Mouse (Mus musculus): Measurements from ENCODE around the gene Ugt2b35. TPM values are rescaled to one million over a fixed set of nuclear protein-coding genes. Genes with fewer than 3 reads are reported as not detected.

Gene Ugt2b35
- polyA plus RNA-seq, 1 experiment from 2014 or later = not detected

Other genes with a start within 250 kb of the Ugt2b35 start
- gene Ythdc1, start 196.6 kb upstream of the Ugt2b35 start, polyA plus RNA-seq (2015; fragmentation: Nextera tagmentation; extraction: Ambion mirVana) = 28.4 and 30.5 TPM in 2 replicates
- gene Ugt2b34, start 93.9 kb upstream of the Ugt2b35 start, polyA plus RNA-seq (2015; fragmentation: Nextera tagmentation; extraction: Ambion mirVana) = not detected in 2 replicates
- not detected in 2 replicates for gene Ugt2b1, start 74.3 kb upstream of the Ugt2b35 start, polyA plus RNA-seq (2015; fragmentation: Nextera tagmentation; extraction: Ambion mirVana)
- not detected in 2 replicates for gene Ugt2b36, start 91.7 kb downstream of the Ugt2b35 start, polyA plus RNA-seq (2015; fragmentation: Nextera tagmentation; extraction: Ambion mirVana)
- 0.07 and 0.24 TPM in 2 replicates for gene Ugt2b5, start 139.5 kb downstream of the Ugt2b35 start, polyA plus RNA-seq (2015; fragmentation: Nextera tagmentation; extraction: Ambion mirVana)